Mouse (Mus musculus) liver, embryonic 11.5 days (tissue): ENCODE data around the gene Numb. TPM values are rescaled to one million over a fixed set of nuclear protein-coding genes. Genes with fewer than 3 reads are reported as not detected.

Experiments
- ATAC-seq: fragments of 200-750 bp; cut with Nextera tagmentation; replicated peaks from 2 replicates; pipeline ENCODE4 v1.8.0; 2017; ENCODE audit warnings: moderate number of reproducible peaks, mild to moderate bottlenecking, moderate TSS enrichment, moderate library complexity; ENCODE audit not compliant: low FRiP score
- DNase-seq: peaks from one replicate; pipeline ENCODE4 v3.0.0-alpha.2; 2017; ENCODE audit warnings: low spot score
- H3K27ac ChIP-seq: fragments of 300-500 bp; sonication (generic); 2 replicates; pipeline ENCODE4 v1.5.1; 2014; ENCODE audit warnings: mild to moderate bottlenecking, low read depth, low read length, control low read depth
- H3K27me3 ChIP-seq: fragments of 300-500 bp; sonication (generic); replicated peaks from 2 replicates; pipeline ENCODE4 v1.6.1; 2014; ENCODE audit warnings: low read length, mixed read lengths; ENCODE audit not compliant: control insufficient read depth, insufficient read depth
- H3K36me3 ChIP-seq: fragments of 300-500 bp; sonication (generic); 2 replicates; pipeline ENCODE4 v1.6.1; 2014; ENCODE audit warnings: mild to moderate bottlenecking, low read length, moderate library complexity, mixed read lengths; ENCODE audit not compliant: control insufficient read depth, insufficient read depth
- H3K4me1 ChIP-seq: fragments of 300-500 bp; sonication (generic); replicated peaks from 2 replicates; pipeline ENCODE4 v1.6.1; 2014; ENCODE audit warnings: low read length, mixed read lengths; ENCODE audit not compliant: control insufficient read depth, insufficient read depth
- H3K4me2 ChIP-seq: fragments of 300-500 bp; sonication (generic); 2 replicates; pipeline ENCODE4 v1.6.1; 2014; ENCODE audit warnings: mild to moderate bottlenecking, control low read depth, moderate library complexity
- H3K4me3 ChIP-seq: fragments of 300-500 bp; sonication (generic); 2 replicates; pipeline ENCODE4 v1.5.1; 2014; ENCODE audit warnings: low read depth, low read length, control low read depth
- H3K9ac ChIP-seq: fragments of 300-500 bp; sonication (generic); 2 replicates; pipeline ENCODE4 v1.6.1; 2014; ENCODE audit warnings: low read depth, low read length, control low read depth
- H3K9me3 ChIP-seq: fragments of 300-500 bp; sonication (generic); 2 replicates; pipeline ENCODE4 v1.6.1; 2016; ENCODE audit warnings: low read length, inconsistent platforms, mixed read lengths; ENCODE audit not compliant: control insufficient read depth
- WGBS: fragments of 180-500 bp; shearing (Covaris S2); extraction: QIAGEN DNeasy Blood & Tissue Kit; methylation state at CpG from one replicate; pipeline ENCODE4 v1.1.7; 2014; 5-methylcytosine and 5-hydroxymethylcytosine counted together
- polyA plus RNA-seq: library from polyadenylated mRNA; unstranded; fragments of >200 nt; fragmentation: Nextera tagmentation; extraction: Ambion mirVana; gene quantifications from 2 replicates; pipeline ENCODE4 v1.2.1, GENCODE M21; 2014

Numb gene
- polyA plus RNA-seq, 1 experiment from 2014 or later, result 25.2 TPM

GRCm38 (mm10) chr12:83816616-83817015 lies 105.1 kb downstream of the Numb start:
- Histone ChIP-seq H3K27me3 (no peaks in the 10 kb centered on the region), H3K4me1 (peaks cover 2% of the 10 kb centered on the region; the same call in 1 of the 2 replicates), H3K4me2 (no peak overlapping the region), H3K36me3 (no peaks in the 10 kb centered on the region), H3K27ac (no peak overlapping the region), H3K9me3 (no peaks in the 10 kb centered on the region), H3K9ac (no peak overlapping the region), H3K4me3 (no peak overlapping the region)
- ATAC-seq, result no peak
- WGBS, result 76% methylated on average over 1 of the region's 1 CpGs
- DNase-seq, result no peak

- Histone ChIP-seq H3K27ac (no peak overlapping the region), H3K9me3 (no peaks in the 10 kb centered on the region), H3K9ac (no peak overlapping the region), H3K4me1 (peaks cover 2% of the 10 kb centered on the region; the same call in 1 of the 2 replicates), H3K4me3 (no peak overlapping the region), H3K36me3 (peaks cover 12% of the 10 kb centered on the region), H3K4me2 (no peak overlapping the region), H3K27me3 (no peaks in the 10 kb centered on the region)
- 71% methylated on average over 3 of the region's 3 CpGs for WGBS
- DNase-seq (no peak), ATAC-seq (no peak)
Observed at GRCm38 (mm10) chr12:83811901-83812300, 109.8 kb downstream of the Numb start.

- Histone ChIP-seq H3K4me2 (no peak overlapping the region), H3K27me3 (no peaks in the 10 kb centered on the region), H3K27ac (no peak overlapping the region), H3K4me1 (no peaks in the 10 kb centered on the region), H3K36me3 (peaks cover 54% of the 10 kb centered on the region), H3K9ac (no peak overlapping the region), H3K9me3 (no peaks in the 10 kb centered on the region; the same call in 1 of the 2 replicates), H3K4me3 (no peak overlapping the region)
- ATAC-seq (no peak), DNase-seq (no peak)
- 93% methylated on average over 7 of the region's 7 CpGs for WGBS
Observed at GRCm38 (mm10) chr12:83803641-83804040, 118.1 kb downstream of the Numb start.

GRCm38 (mm10) chr12:83800943-83801342 lies 120.8 kb downstream of the Numb start:
- no peaks in the 10 kb centered on the region for H3K4me1 ChIP-seq
- 81% methylated on average over 9 of the region's 9 CpGs for WGBS
- ATAC-seq (no peak), DNase-seq (no peak)
- peaks cover 40% of the 10 kb centered on the region for H3K36me3 ChIP-seq
- no peak overlapping the region for H3K9ac ChIP-seq
- H3K4me2 ChIP-seq, result no peak overlapping the region
- no peak overlapping the region for H3K4me3 ChIP-seq
- H3K9me3 ChIP-seq, result no peaks in the 10 kb centered on the region; the same call in 1 of the 2 replicates
- H3K27me3 ChIP-seq, result no peaks in the 10 kb centered on the region
- no peak overlapping the region for H3K27ac ChIP-seq

GRCm38 (mm10) chr12:83798313-83798712 lies 123.4 kb downstream of the Numb start:
- 93% methylated on average over 5 of the region's 5 CpGs for WGBS
- no peak overlapping the region for H3K4me2 ChIP-seq
- ATAC-seq (no peak), DNase-seq (no peak)
- H3K4me3 ChIP-seq, result no peak overlapping the region
- no peaks in the 10 kb centered on the region for H3K9me3 ChIP-seq
- H3K27ac ChIP-seq, result no peak overlapping the region
- no peaks in the 10 kb centered on the region for H3K4me1 ChIP-seq
- H3K9ac ChIP-seq, result no peak overlapping the region
- H3K27me3 ChIP-seq, result no peaks in the 10 kb centered on the region
- peaks cover 29% of the 10 kb centered on the region for H3K36me3 ChIP-seq

GRCm38 (mm10) chr12:83795586-83795985 lies 126.1 kb downstream of the Numb start:
- peaks cover 27% of the 10 kb centered on the region for H3K36me3 ChIP-seq
- 87% methylated on average over 7 of the region's 7 CpGs for WGBS
- ATAC-seq, result no peak

GRCm38 (mm10) chr12:83795051-83795450 lies 126.7 kb downstream of the Numb start:
- no peak for ATAC-seq
- peaks cover 24% of the 10 kb centered on the region for H3K36me3 ChIP-seq

More at GRCm38 (mm10) chr12:83795586-83795985, 126.1 kb downstream of the Numb start:
- Histone ChIP-seq H3K4me3 (no peak overlapping the region), H3K4me2 (no peak overlapping the region), H3K9me3 (no peaks in the 10 kb centered on the region), H3K27ac (no peak overlapping the region), H3K27me3 (no peaks in the 10 kb centered on the region), H3K9ac (no peak overlapping the region), H3K4me1 (no peaks in the 10 kb centered on the region)
- DNase-seq, result no peak

GRCm38 (mm10) chr12:83792706-83793410 lies 128.9 kb downstream of the Numb start:
- ATAC-seq (no peak), DNase-seq (no peak)
- Histone ChIP-seq H3K27ac (no peak overlapping the region), H3K4me3 (no peak overlapping the region), H3K9me3 (no peaks in the 10 kb centered on the region), H3K36me3 (peaks cover 20% of the 10 kb centered on the region), H3K9ac (no peak overlapping the region), H3K4me1 (no peaks in the 10 kb centered on the region), H3K27me3 (no peaks in the 10 kb centered on the region), H3K4me2 (no peak overlapping the region)
- 77% methylated on average over 10 of the region's 10 CpGs for WGBS

More at GRCm38 (mm10) chr12:83795051-83795450, 126.7 kb downstream of the Numb start:
- H3K9ac ChIP-seq, result no peak overlapping the region
- no peak overlapping the region for H3K27ac ChIP-seq
- H3K4me2 ChIP-seq, result no peak overlapping the region
- no peak overlapping the region for H3K4me3 ChIP-seq
- H3K4me1 ChIP-seq, result no peaks in the 10 kb centered on the region
- 65% methylated on average over 2 of the region's 2 CpGs for WGBS
- DNase-seq, result no peak
- H3K9me3 ChIP-seq, result no peaks in the 10 kb centered on the region
- no peaks in the 10 kb centered on the region for H3K27me3 ChIP-seq

- H3K9ac ChIP-seq, result no peak overlapping the region
- H3K36me3 ChIP-seq, result peaks cover 16% of the 10 kb centered on the region
- 90% methylated on average over 10 of the region's 10 CpGs for WGBS
- H3K4me1 ChIP-seq, result no peaks in the 10 kb centered on the region
- H3K27me3 ChIP-seq, result no peaks in the 10 kb centered on the region
- no peaks in the 10 kb centered on the region for H3K9me3 ChIP-seq
- H3K4me2 ChIP-seq, result no peak overlapping the region
- no peak for DNase-seq
- no peak overlapping the region for H3K4me3 ChIP-seq
- H3K27ac ChIP-seq, result no peak overlapping the region
- ATAC-seq, result no peak
Observed at GRCm38 (mm10) chr12:83791737-83792136, 130.0 kb downstream of the Numb start.
